Comparison of ENCODE assay signal across 14 mouse cellular contexts in the genomic region with DNA sequence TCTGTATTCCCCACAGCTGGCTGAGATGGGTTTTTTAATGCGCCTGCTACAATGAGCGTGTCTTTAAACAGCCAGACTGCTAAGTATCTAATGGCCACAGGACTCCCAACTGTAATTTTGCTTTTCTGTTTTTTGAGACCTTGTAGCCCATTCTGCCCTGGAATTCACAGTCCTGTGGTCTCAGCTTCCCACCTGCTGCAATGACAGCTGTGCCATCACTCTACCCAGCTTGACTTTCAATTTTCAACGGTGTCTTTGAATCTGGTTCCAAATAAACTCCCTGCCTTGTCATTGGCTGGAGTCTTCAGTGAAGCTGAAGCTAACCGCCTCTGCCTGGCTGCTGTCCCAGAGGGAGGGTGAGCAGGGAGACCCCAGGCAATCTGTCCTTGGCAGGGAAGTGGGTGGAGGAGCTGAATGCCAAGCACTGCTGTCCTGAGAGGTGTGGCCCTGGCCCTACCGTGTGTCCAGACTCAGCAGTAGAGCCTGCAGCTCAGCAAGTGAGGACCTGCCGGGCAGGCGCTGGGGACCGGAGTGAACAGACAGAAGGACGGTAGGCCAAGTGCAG. TPM values are rescaled to one million over a fixed set of nuclear protein-coding genes. Genes with fewer than 3 reads are reported as not detected.
DNase-seq lines count a peak whose midpoint lies in the region; ATAC-seq and TF ChIP-seq lines count a peak whose summit lies in the region.
"Had no signal": no experiment of that assay in that cellular context is flagged by ENCODE, and none has a peak within 500 bp of the region (broad histone marks: within the 10 kb centered on the region; RNA-seq: fewer than 3 reads in every experiment).

No protein-coding gene starts in this region.

- 75% methylated on average over 9 of the region's 9 CpGs for WGBS in forebrain, embryonic 13.5 days
- 85% methylated on average over 9 of the region's 9 CpGs for WGBS in forebrain, embryonic 10.5 days
- 69% methylated on average over 9 of the region's 9 CpGs for WGBS in lung, embryonic 16.5 days
- WGBS in lung, postnatal 0 days, result 69% methylated on average over 9 of the region's 9 CpGs
- 59% methylated on average over 9 of the region's 9 CpGs for WGBS in embryonic facial prominence, embryonic 15.5 days
- WGBS in midbrain, postnatal 0 days, result 63% methylated on average over 9 of the region's 9 CpGs

- peak overlapping the region; percentile 25; the same call in 1 of the 2 replicates for H3K27ac ChIP-seq in forebrain, embryonic 13.5 days
- no peak overlapping the region for H3K27ac ChIP-seq in forebrain, embryonic 10.5 days
- no peak overlapping the region for H3K27ac ChIP-seq in lung, embryonic 16.5 days (ENCODE audit: low read length)
- no peak overlapping the region for H3K27ac ChIP-seq in lung, postnatal 0 days (ENCODE audit: low read length)
- H3K27ac ChIP-seq in embryonic facial prominence, embryonic 15.5 days (replicated peaks), result no peak overlapping the region
- no peak overlapping the region for H3K27ac ChIP-seq in midbrain, postnatal 0 days (ENCODE audit: low read depth, low read length)
- H3K27ac ChIP-seq: kidney, postnatal 0 days; liver, embryonic 13.5 days had no signal

- H3K9me3 ChIP-seq in forebrain, embryonic 13.5 days (replicated peaks), result no peaks in the 10 kb centered on the region
- H3K9me3 ChIP-seq in forebrain, embryonic 10.5 days, result no peaks in the 10 kb centered on the region
- H3K9me3 ChIP-seq in lung, embryonic 16.5 days (ENCODE audit: control insufficient read depth, low read length), result no peaks in the 10 kb centered on the region
- no peaks in the 10 kb centered on the region for H3K9me3 ChIP-seq in lung, postnatal 0 days (ENCODE audit: low read length)
- no peaks in the 10 kb centered on the region for H3K9me3 ChIP-seq in embryonic facial prominence, embryonic 15.5 days (replicated peaks)
- no peaks in the 10 kb centered on the region for H3K9me3 ChIP-seq in midbrain, postnatal 0 days (ENCODE audit: low read length)
- H3K9me3 ChIP-seq: liver, embryonic 13.5 days had no signal

- no peak for TF ChIP-seq CTCF in lung, postnatal 0 days (IDR thresholded peaks at IDR 0.05)
- no peak for TF ChIP-seq CTCF in midbrain, postnatal 0 days (IDR thresholded peaks at IDR 0.05)

- H3K27me3 ChIP-seq in forebrain, embryonic 13.5 days, result no peaks in the 10 kb centered on the region
- no peaks in the 10 kb centered on the region for H3K27me3 ChIP-seq in forebrain, embryonic 10.5 days (ENCODE audit: poor library complexity, severe bottlenecking)
- no peaks in the 10 kb centered on the region for H3K27me3 ChIP-seq in lung, embryonic 16.5 days (ENCODE audit: control insufficient read depth, insufficient read depth, low read depth, low read length)
- H3K27me3 ChIP-seq in lung, postnatal 0 days (replicated peaks; ENCODE audit: insufficient read depth, low read length), result no peaks in the 10 kb centered on the region
- no peaks in the 10 kb centered on the region for H3K27me3 ChIP-seq in embryonic facial prominence, embryonic 15.5 days
- no peaks in the 10 kb centered on the region for H3K27me3 ChIP-seq in midbrain, postnatal 0 days (ENCODE audit: insufficient read depth, low read length)
- H3K27me3 ChIP-seq: liver, embryonic 13.5 days had no signal

- peaks cover 11% of the 10 kb centered on the region; the same call in 1 of the 2 replicates for H3K36me3 ChIP-seq in forebrain, embryonic 13.5 days (ENCODE audit: poor library complexity, severe bottlenecking)
- peaks cover 32% of the 10 kb centered on the region for H3K36me3 ChIP-seq in forebrain, embryonic 10.5 days (replicated peaks)
- no peaks in the 10 kb centered on the region for H3K36me3 ChIP-seq in lung, embryonic 16.5 days (ENCODE audit: control insufficient read depth, insufficient read depth, low read length)
- no peaks in the 10 kb centered on the region for H3K36me3 ChIP-seq in lung, postnatal 0 days (ENCODE audit: insufficient read depth, low read length)
- H3K36me3 ChIP-seq in embryonic facial prominence, embryonic 15.5 days, result peaks cover 8% of the 10 kb centered on the region
- no peaks in the 10 kb centered on the region for H3K36me3 ChIP-seq in midbrain, postnatal 0 days (ENCODE audit: insufficient read depth, low read length)

- no peak for DNase-seq in forebrain, embryonic 10.5 days (ENCODE audit: extremely low spot score, low spot score)
- DNase-seq in lung, postnatal 0 days (ENCODE audit: low spot score), result no peak
- peak; percentile 79 for DNase-seq in midbrain, postnatal 0 days (ENCODE audit: low spot score)
- DNase-seq: adrenal gland, postnatal 10 days; cerebellum, adult 11-12 months; layer of hippocampus, postnatal 36 days; liver, embryonic 13.5 days; lung, postnatal 4 days had no signal

- peak; percentile 64; the same call in 1 of the 2 replicates for ATAC-seq in forebrain, embryonic 13.5 days
- peak; percentile 34; the same call in 1 of the 2 replicates for ATAC-seq in lung, embryonic 16.5 days (ENCODE audit: low read depth)
- no peak for ATAC-seq in lung, postnatal 0 days
- ATAC-seq in embryonic facial prominence, embryonic 15.5 days (ENCODE audit: insufficient number of reproducible peaks, low FRiP score, low TSS enrichment, low read depth), result peak; percentile 64
- ATAC-seq in midbrain, postnatal 0 days (ENCODE audit: low FRiP score), result peak; percentile 53
- ATAC-seq in activated CD4-positive, CD25-positive, alpha-beta regulatory T cell, adult 4 months, result no peak
- no peak for ATAC-seq in megakaryocyte progenitor cell, adult 5-6 weeks (replicated peaks; ENCODE audit: poor library complexity)

- H3K4me1 ChIP-seq in forebrain, embryonic 13.5 days, result peaks cover 18% of the 10 kb centered on the region
- H3K4me1 ChIP-seq in forebrain, embryonic 10.5 days, result peaks cover 18% of the 10 kb centered on the region
- no peaks in the 10 kb centered on the region for H3K4me1 ChIP-seq in lung, embryonic 16.5 days (replicated peaks; ENCODE audit: control insufficient read depth, insufficient read depth, low read length)
- H3K4me1 ChIP-seq in lung, postnatal 0 days (ENCODE audit: insufficient read depth, low read depth, low read length), result no peaks in the 10 kb centered on the region
- H3K4me1 ChIP-seq in embryonic facial prominence, embryonic 15.5 days, result peaks cover 13% of the 10 kb centered on the region; the same call in 1 of the 2 replicates
- H3K4me1 ChIP-seq in midbrain, postnatal 0 days (ENCODE audit: insufficient read depth, low read length), result no peaks in the 10 kb centered on the region
- H3K4me1 ChIP-seq: liver, embryonic 13.5 days had no signal

- no peak overlapping the region for H3K4me3 ChIP-seq in forebrain, embryonic 13.5 days
- no peak overlapping the region for H3K4me3 ChIP-seq in forebrain, embryonic 10.5 days
- no peak overlapping the region for H3K4me3 ChIP-seq in lung, embryonic 16.5 days (ENCODE audit: low read length)
- no peak overlapping the region for H3K4me3 ChIP-seq in lung, postnatal 0 days (ENCODE audit: low read depth, low read length)
- no peak overlapping the region for H3K4me3 ChIP-seq in embryonic facial prominence, embryonic 15.5 days (replicated peaks)
- H3K4me3 ChIP-seq in midbrain, postnatal 0 days (ENCODE audit: low read depth, low read length), result no peak overlapping the region
- H3K4me3 ChIP-seq: liver, embryonic 13.5 days had no signal

- H3K9ac ChIP-seq in forebrain, embryonic 13.5 days, result no peak overlapping the region
- no peak overlapping the region for H3K9ac ChIP-seq in lung, embryonic 16.5 days (ENCODE audit: low read length)
- no peak overlapping the region for H3K9ac ChIP-seq in lung, postnatal 0 days (replicated peaks; ENCODE audit: low read depth)
- no peak overlapping the region for H3K9ac ChIP-seq in embryonic facial prominence, embryonic 15.5 days
- H3K9ac ChIP-seq in midbrain, postnatal 0 days (replicated peaks; ENCODE audit: low read length, poor library complexity, severe bottlenecking), result no peak overlapping the region
- H3K9ac ChIP-seq: liver, embryonic 13.5 days had no signal

- H3K4me2 ChIP-seq in forebrain, embryonic 13.5 days, result no peak overlapping the region
- no peak overlapping the region for H3K4me2 ChIP-seq in lung, embryonic 16.5 days (ENCODE audit: low read depth, low read length)
- no peak overlapping the region for H3K4me2 ChIP-seq in lung, postnatal 0 days (replicated peaks; ENCODE audit: low read depth, low read length)
- H3K4me2 ChIP-seq in embryonic facial prominence, embryonic 15.5 days (replicated peaks), result no peak overlapping the region
- H3K4me2 ChIP-seq in midbrain, postnatal 0 days (ENCODE audit: low read depth, low read length, poor library complexity, severe bottlenecking), result no peak overlapping the region
- H3K4me2 ChIP-seq: liver, embryonic 13.5 days had no signal

- TF ChIP-seq EP300 in lung, postnatal 0 days (IDR thresholded peaks at IDR 0.05), result no peak

RNA-seq across cellular contexts. Expression of a gene that starts 1.6 kb away (rescaled TPM):
- 0.05 and 0.31 TPM in 2 replicates for polyA plus RNA-seq in forebrain, embryonic 13.5 days (2015; fragmentation: Nextera tagmentation; extraction: Ambion mirVana)
- polyA plus RNA-seq in forebrain, embryonic 10.5 days (2016; fragmentation: Nextera tagmentation; extraction: Ambion mirVana), result 0.14 TPM in 2 replicates
- polyA plus RNA-seq in lung, embryonic 16.5 days (2015; fragmentation: Nextera tagmentation; extraction: Ambion mirVana), result 0.05 and 0.31 TPM in 2 replicates
- polyA plus RNA-seq in lung, postnatal 0 days (2015; fragmentation: Nextera tagmentation; extraction: Ambion mirVana), result 0.04 TPM in 2 replicates
- polyA plus RNA-seq in embryonic facial prominence, embryonic 15.5 days (2015; fragmentation: Nextera tagmentation; extraction: Ambion mirVana), result 0.61 and 0.75 TPM in 2 replicates
- total RNA-seq in midbrain, postnatal 0 days (2014; rRNA removed), result 0.47 TPM in 1 of 2 replicates, not detected in the other
- polyA plus RNA-seq in midbrain, postnatal 0 days (2015; fragmentation: Nextera tagmentation; extraction: Ambion mirVana), result 0.23 and 0.42 TPM in 2 replicates
- polyA plus RNA-seq in activated CD4-positive, CD25-positive, alpha-beta regulatory T cell, adult 4 months (2017; shearing (Covaris generic)), result not detected
- total RNA-seq in megakaryocyte progenitor cell, adult 5-6 weeks (2015), result 0.05 and 0.07 TPM in 2 replicates
- total RNA-seq in megakaryocyte progenitor cell, adult 5-6 weeks (2017), result 0.12 and 0.20 TPM in 2 replicates
- polyA plus RNA-seq: liver, embryonic 13.5 days had no signal

RNA-seq across cellular contexts. Expression of a gene that starts 8.7 kb away (rescaled TPM):
- 0.63 and 0.96 TPM in 2 replicates for polyA plus RNA-seq in forebrain, embryonic 13.5 days (2015; fragmentation: Nextera tagmentation; extraction: Ambion mirVana)
- polyA plus RNA-seq in forebrain, embryonic 10.5 days (2016; fragmentation: Nextera tagmentation; extraction: Ambion mirVana), result 0.81 and 1.1 TPM in 2 replicates
- polyA plus RNA-seq in lung, embryonic 16.5 days (2015; fragmentation: Nextera tagmentation; extraction: Ambion mirVana), result 2.3 and 2.4 TPM in 2 replicates
- polyA plus RNA-seq in lung, postnatal 0 days (2015; fragmentation: Nextera tagmentation; extraction: Ambion mirVana), result 5.5 TPM in 2 replicates
- polyA plus RNA-seq in embryonic facial prominence, embryonic 15.5 days (2015; fragmentation: Nextera tagmentation; extraction: Ambion mirVana), result 3.0 and 3.1 TPM in 2 replicates
- total RNA-seq in midbrain, postnatal 0 days (2014; rRNA removed), result 0.66 and 0.77 TPM in 2 replicates
- polyA plus RNA-seq in midbrain, postnatal 0 days (2015; fragmentation: Nextera tagmentation; extraction: Ambion mirVana), result 0.63 and 0.74 TPM in 2 replicates
- under 1 TPM; 0.15 to 0.85 TPM for polyA plus RNA-seq in activated CD4-positive, CD25-positive, alpha-beta regulatory T cell, adult 4 months (2017; shearing (Covaris generic))
- 415 and 476 TPM in 2 replicates for total RNA-seq in megakaryocyte progenitor cell, adult 5-6 weeks (2015)
- total RNA-seq in megakaryocyte progenitor cell, adult 5-6 weeks (2017), result 342 and 360 TPM in 2 replicates

RNA-seq across cellular contexts. Expression of a gene that starts 48.8 kb away (rescaled TPM):
- polyA plus RNA-seq in forebrain, embryonic 13.5 days (2015; fragmentation: Nextera tagmentation; extraction: Ambion mirVana), result 225 and 230 TPM in 2 replicates
- polyA plus RNA-seq in forebrain, embryonic 10.5 days (2016; fragmentation: Nextera tagmentation; extraction: Ambion mirVana), result 184 and 188 TPM in 2 replicates
- polyA plus RNA-seq in lung, embryonic 16.5 days (2015; fragmentation: Nextera tagmentation; extraction: Ambion mirVana), result 116 and 117 TPM in 2 replicates
- polyA plus RNA-seq in lung, postnatal 0 days (2015; fragmentation: Nextera tagmentation; extraction: Ambion mirVana), result 69.7 and 73.9 TPM in 2 replicates
- polyA plus RNA-seq in embryonic facial prominence, embryonic 15.5 days (2015; fragmentation: Nextera tagmentation; extraction: Ambion mirVana), result 133 and 136 TPM in 2 replicates
- total RNA-seq in midbrain, postnatal 0 days (2014; rRNA removed), result 63.8 and 89.9 TPM in 2 replicates
- polyA plus RNA-seq in midbrain, postnatal 0 days (2015; fragmentation: Nextera tagmentation; extraction: Ambion mirVana), result 134 and 140 TPM in 2 replicates
- 1 to 10 TPM; 8.2 to 8.3 TPM for polyA plus RNA-seq in activated CD4-positive, CD25-positive, alpha-beta regulatory T cell, adult 4 months (2017; shearing (Covaris generic))
- total RNA-seq in megakaryocyte progenitor cell, adult 5-6 weeks (2015), result 96.6 and 111 TPM in 2 replicates
- 86.0 and 86.6 TPM in 2 replicates for total RNA-seq in megakaryocyte progenitor cell, adult 5-6 weeks (2017)

Comparison
In these comparisons a context has a peak if more than half of its experiments do, and no peak if none do; other contexts are left out.
1. ATAC-seq: peak in forebrain, embryonic 13.5 days (single experiment), lung, embryonic 16.5 days (single experiment), embryonic facial prominence, embryonic 15.5 days (single experiment) and midbrain, postnatal 0 days (single experiment); none in lung, postnatal 0 days (single experiment), activated CD4-positive, CD25-positive, alpha-beta regulatory T cell, adult 4 months (single experiment) and megakaryocyte progenitor cell, adult 5-6 weeks (single experiment).